Mouse (Mus musculus) liver, embryonic 11.5 days (tissue): Measurements from ENCODE around the gene Hes5. TPM values are rescaled to one million over a fixed set of nuclear protein-coding genes. Genes with fewer than 3 reads are reported as not detected.
A peak's percentile ranks its signal among the peaks of the same experiment; 100 is the strongest.

Experiments
- ATAC-seq: fragments of 200-750 bp; cut with Nextera tagmentation; replicated peaks from 2 replicates; pipeline ENCODE4 v1.8.0; 2017; ENCODE audit warnings: moderate number of reproducible peaks, mild to moderate bottlenecking, moderate TSS enrichment, moderate library complexity; ENCODE audit not compliant: low FRiP score
- DNase-seq: peaks from one replicate; pipeline ENCODE4 v3.0.0-alpha.2; 2017; ENCODE audit warnings: low spot score
- H3K27ac ChIP-seq: fragments of 300-500 bp; sonication (generic); 2 replicates; pipeline ENCODE4 v1.5.1; 2014; ENCODE audit warnings: mild to moderate bottlenecking, low read depth, low read length, control low read depth
- H3K27me3 ChIP-seq: fragments of 300-500 bp; sonication (generic); replicated peaks from 2 replicates; pipeline ENCODE4 v1.6.1; 2014; ENCODE audit warnings: low read length, mixed read lengths; ENCODE audit not compliant: control insufficient read depth, insufficient read depth
- H3K36me3 ChIP-seq: fragments of 300-500 bp; sonication (generic); 2 replicates; pipeline ENCODE4 v1.6.1; 2014; ENCODE audit warnings: mild to moderate bottlenecking, low read length, moderate library complexity, mixed read lengths; ENCODE audit not compliant: control insufficient read depth, insufficient read depth
- H3K4me1 ChIP-seq: fragments of 300-500 bp; sonication (generic); replicated peaks from 2 replicates; pipeline ENCODE4 v1.6.1; 2014; ENCODE audit warnings: low read length, mixed read lengths; ENCODE audit not compliant: control insufficient read depth, insufficient read depth
- H3K4me2 ChIP-seq: fragments of 300-500 bp; sonication (generic); 2 replicates; pipeline ENCODE4 v1.6.1; 2014; ENCODE audit warnings: mild to moderate bottlenecking, control low read depth, moderate library complexity
- H3K4me3 ChIP-seq: fragments of 300-500 bp; sonication (generic); 2 replicates; pipeline ENCODE4 v1.5.1; 2014; ENCODE audit warnings: low read depth, low read length, control low read depth
- H3K9ac ChIP-seq: fragments of 300-500 bp; sonication (generic); 2 replicates; pipeline ENCODE4 v1.6.1; 2014; ENCODE audit warnings: low read depth, low read length, control low read depth
- H3K9me3 ChIP-seq: fragments of 300-500 bp; sonication (generic); 2 replicates; pipeline ENCODE4 v1.6.1; 2016; ENCODE audit warnings: low read length, inconsistent platforms, mixed read lengths; ENCODE audit not compliant: control insufficient read depth
- WGBS: fragments of 180-500 bp; shearing (Covaris S2); extraction: QIAGEN DNeasy Blood & Tissue Kit; methylation state at CpG from one replicate; pipeline ENCODE4 v1.1.7; 2014; 5-methylcytosine and 5-hydroxymethylcytosine counted together
- polyA plus RNA-seq: library from polyadenylated mRNA; unstranded; fragments of >200 nt; fragmentation: Nextera tagmentation; extraction: Ambion mirVana; gene quantifications from 2 replicates; pipeline ENCODE4 v1.2.1, GENCODE M21; 2014

Gene Hes5
- polyA plus RNA-seq, 1 experiment from 2014 or later: 0.63 TPM

DNA sequence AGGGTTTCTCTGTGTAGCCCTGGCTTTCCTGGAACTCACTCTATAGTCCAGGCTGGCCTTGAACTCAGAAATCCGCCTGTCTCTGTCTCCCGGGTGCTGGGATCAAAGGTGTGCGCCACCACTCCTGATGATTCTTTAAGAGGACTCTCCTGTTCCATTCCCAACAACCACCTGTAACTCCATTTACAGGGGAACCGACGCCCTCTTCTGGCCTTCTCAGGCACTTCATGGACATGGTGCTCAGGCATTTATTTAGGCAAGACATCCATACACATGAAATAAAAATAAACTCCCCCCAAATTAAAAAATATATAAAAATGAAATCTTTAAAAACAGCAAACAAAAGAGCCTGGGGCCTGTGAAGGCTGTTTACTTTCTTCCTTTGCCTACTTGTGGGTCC lies 6.5 kb downstream of the Hes5 start:
- Histone ChIP-seq H3K9me3 (no peaks in the 10 kb centered on the region), H3K27ac (no peak overlapping the region), H3K4me2 (no peak overlapping the region), H3K9ac (no peak overlapping the region), H3K4me3 (no peak overlapping the region), H3K36me3 (peaks cover 37% of the 10 kb centered on the region), H3K27me3 (peaks cover 14% of the 10 kb centered on the region), H3K4me1 (peaks cover 20% of the 10 kb centered on the region)
- 61% methylated on average over 5 of the region's 5 CpGs for WGBS
- DNase-seq: no peak
- ATAC-seq: no peak

DNA sequence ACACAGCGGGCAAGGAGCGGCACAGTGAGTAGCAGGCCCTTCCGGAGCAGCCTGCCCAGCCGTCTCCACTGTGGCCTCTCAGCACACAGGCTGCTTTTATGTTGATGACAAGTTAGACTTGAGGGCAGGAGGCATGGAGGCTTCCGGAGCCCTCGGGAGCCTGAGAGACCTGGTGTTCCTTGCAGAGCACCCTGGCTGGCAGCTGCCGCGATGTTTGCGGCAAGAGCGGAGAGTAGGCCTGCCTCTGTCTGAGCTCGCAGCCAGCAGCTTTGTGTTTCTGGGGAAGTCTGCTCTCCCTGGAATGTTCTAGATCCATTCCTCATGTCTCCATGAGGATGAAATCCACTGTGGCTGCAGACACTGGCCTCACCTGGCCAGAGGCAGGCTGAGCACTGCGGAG lies 11.8 kb downstream of the Hes5 start:
- ATAC-seq: no peak
- no peak overlapping the region; the same call in 1 of the 2 replicates for H3K4me3 ChIP-seq
- no peaks in the 10 kb centered on the region for H3K9me3 ChIP-seq
- no peaks in the 10 kb centered on the region for H3K27me3 ChIP-seq
- DNase-seq: no peak
- H3K4me2 ChIP-seq: no peak overlapping the region
- peaks cover 82% of the 10 kb centered on the region for H3K36me3 ChIP-seq
- 94% methylated on average over 12 of the region's 12 CpGs for WGBS
- no peaks in the 10 kb centered on the region for H3K4me1 ChIP-seq
- H3K27ac ChIP-seq: no peak overlapping the region
- H3K9ac ChIP-seq: no peak overlapping the region

DNA sequence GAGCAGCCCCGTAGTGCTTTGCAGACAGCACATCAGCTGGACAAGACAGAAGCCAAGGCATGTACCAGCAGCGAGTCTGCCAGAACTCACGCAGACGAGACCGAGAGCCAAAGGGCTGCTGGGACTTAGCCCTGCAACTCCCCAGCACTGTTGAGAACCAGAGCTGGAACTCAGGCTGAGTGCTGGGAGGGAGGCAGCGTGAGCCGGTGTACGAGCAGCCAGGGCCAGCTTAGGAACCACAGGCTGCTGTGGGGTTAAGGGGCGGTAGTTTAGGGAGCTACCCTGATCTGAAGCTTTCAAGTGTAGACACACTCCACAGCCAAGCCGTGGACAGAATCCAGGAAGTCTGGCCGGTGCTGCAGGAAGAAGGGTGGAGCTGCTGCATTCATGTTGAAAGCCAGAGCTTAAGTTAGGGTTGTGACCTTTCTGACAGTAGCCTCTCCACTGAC lies 13.5 kb downstream of the Hes5 start:
- Histone ChIP-seq H3K4me2 (no peak overlapping the region), H3K9me3 (no peaks in the 10 kb centered on the region), H3K4me1 (no peaks in the 10 kb centered on the region), H3K9ac (no peak overlapping the region), H3K27me3 (no peaks in the 10 kb centered on the region), H3K36me3 (peaks cover 94% of the 10 kb centered on the region), H3K27ac (no peak overlapping the region), H3K4me3 (no peak overlapping the region)
- no peak for ATAC-seq
- WGBS: 89% methylated on average over 11 of the region's 11 CpGs
- DNase-seq: no peak

DNA sequence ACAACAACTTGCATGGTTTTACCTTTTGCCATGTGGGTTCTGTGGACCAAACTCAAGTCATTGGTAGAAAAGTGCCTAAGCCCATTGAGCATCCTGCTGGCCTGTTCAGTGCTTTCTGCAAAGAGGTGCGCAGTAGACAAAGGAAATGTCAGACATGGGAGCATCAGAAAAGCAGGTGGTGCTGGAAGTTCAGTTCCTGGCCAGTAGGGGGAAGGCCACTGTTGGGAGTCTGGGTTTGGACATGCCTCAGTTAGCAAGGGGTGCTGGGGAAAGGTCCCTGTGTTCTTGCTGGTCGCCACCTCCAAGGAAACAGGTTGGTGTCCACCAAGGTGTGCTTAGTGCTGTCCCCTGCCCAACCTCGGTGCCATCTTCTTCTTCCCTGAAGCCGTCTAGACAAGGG lies 19.4 kb downstream of the Hes5 start:
- Histone ChIP-seq H3K9ac (no peak overlapping the region), H3K9me3 (no peaks in the 10 kb centered on the region), H3K4me1 (peaks cover 17% of the 10 kb centered on the region), H3K36me3 (peaks cover 51% of the 10 kb centered on the region), H3K4me2 (no peak overlapping the region), H3K27ac (no peak overlapping the region), H3K27me3 (no peaks in the 10 kb centered on the region; the same call in 1 of the 2 replicates), H3K4me3 (no peak overlapping the region)
- 92% methylated on average over 4 of the region's 4 CpGs for WGBS
- DNase-seq: no peak
- no peak for ATAC-seq

DNA sequence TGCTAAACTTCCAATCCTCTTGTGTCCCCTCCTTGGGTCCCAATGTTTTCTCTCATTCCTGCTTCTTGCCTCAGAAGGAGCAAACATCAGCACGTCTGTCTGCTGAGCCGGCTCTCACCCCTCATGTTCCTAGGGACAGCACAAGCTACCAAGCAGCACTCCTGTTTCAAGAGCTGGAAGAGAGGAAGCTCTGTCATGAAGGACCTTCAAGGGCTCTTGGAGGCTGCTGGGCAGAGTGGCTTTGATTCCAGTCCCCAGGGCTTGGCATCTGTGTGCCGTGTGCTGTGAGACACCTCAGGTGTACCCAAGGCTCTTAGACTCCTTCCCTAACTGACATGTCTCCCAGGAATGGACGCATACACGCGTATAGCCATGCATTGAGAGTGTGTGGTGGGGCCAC lies 20.4 kb downstream of the Hes5 start:
- no peak for DNase-seq

DNA sequence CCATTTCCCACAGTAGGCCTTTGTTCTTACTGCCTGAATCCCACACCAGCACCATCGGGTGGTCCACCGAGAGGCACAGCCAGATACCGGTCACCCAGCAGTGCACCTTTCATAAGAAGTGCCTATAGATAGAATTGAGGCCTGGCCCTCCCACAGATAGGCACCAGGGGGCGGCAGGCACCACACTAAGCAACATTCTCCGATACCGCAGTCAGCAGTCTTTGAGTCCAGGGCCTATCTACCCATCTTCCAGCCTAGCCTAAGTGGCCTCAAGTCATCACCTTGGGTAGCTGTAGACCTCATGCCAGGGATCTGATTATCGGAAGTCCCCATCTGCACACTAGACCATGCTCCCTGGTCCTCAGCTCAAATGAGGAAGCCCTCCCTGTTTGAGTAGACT lies 20.8 kb downstream of the Hes5 start:
- WGBS: 42% methylated on average over 7 of the region's 7 CpGs
- peak overlapping the region; percentile 0; the same call in 1 of the 2 replicates for H3K27ac ChIP-seq
- DNase-seq (peak; percentile 71), ATAC-seq (peak; percentile 53)
- H3K9me3 ChIP-seq: no peaks in the 10 kb centered on the region
- H3K4me3 ChIP-seq: no peak overlapping the region
- peaks cover 23% of the 10 kb centered on the region for H3K4me1 ChIP-seq
- no peaks in the 10 kb centered on the region; the same call in 1 of the 2 replicates for H3K27me3 ChIP-seq
- no peak overlapping the region for H3K4me2 ChIP-seq
- H3K36me3 ChIP-seq: peaks cover 39% of the 10 kb centered on the region
- H3K9ac ChIP-seq: peak overlapping the region; percentile 30; the same call in 1 of the 2 replicates

More for the DNA sequence above, 20.4 kb downstream of the Hes5 start:
- Histone ChIP-seq H3K27ac (0 out of 2 replicates have a peak overlapping the region, but pooled peaks have one; percentile 0), H3K4me3 (no peak overlapping the region), H3K36me3 (peaks cover 43% of the 10 kb centered on the region), H3K9ac (no peak overlapping the region), H3K27me3 (no peaks in the 10 kb centered on the region; the same call in 1 of the 2 replicates), H3K4me2 (no peak overlapping the region), H3K4me1 (peaks cover 19% of the 10 kb centered on the region), H3K9me3 (no peaks in the 10 kb centered on the region)
- peak; percentile 14; the same call in 1 of the 2 replicates for ATAC-seq
- 86% methylated on average over 6 of the region's 6 CpGs for WGBS

DNA sequence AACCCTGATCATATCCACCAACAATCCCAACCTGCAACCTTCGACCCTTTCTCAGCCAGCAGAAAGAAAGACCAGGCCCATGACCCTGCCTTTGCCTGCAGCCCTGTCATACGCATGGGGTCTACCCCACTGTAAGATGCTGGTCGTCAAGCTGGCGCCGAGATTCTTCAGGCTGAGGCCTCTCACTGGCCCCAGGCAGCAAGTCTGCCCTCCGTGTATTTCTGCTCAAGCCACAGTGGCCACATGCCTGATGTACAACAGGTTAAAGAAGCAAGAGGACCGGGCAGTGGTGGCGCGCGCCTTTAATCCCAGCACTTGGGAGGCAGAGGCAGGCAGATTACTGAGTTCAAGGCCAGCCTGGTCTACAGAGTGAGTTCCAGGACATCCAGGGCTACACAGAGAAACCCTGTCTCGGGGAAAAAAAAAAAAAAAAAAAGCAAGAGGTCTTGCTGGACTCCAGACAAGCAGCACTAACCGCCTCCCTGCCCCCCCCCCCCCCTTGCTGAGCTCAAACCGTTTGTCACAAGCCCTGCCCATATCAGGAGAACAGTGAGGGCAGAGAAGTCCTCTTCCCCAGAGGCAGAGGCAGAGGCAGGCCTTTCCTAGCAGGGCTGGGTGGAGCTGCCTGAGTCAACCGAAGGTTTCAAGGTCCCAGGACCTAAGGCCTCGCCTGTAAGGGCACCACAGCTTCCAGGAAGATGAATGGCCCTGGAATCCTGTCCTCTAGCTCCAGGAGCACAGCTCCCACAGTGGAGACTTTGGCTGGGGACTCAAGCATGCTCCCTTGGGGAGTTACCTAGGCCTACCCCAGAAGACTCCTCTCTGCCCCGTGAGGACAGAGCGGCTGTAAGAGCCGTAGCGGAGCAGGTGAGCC lies 21.8 kb downstream of the Hes5 start:
- ATAC-seq (no peak; the same call in 1 of the 2 replicates), DNase-seq (no peak)
- Histone ChIP-seq H3K27ac (peak overlapping the region; percentile 52; the same call in 1 of the 2 replicates), H3K4me1 (peaks cover 23% of the 10 kb centered on the region), H3K27me3 (no peaks in the 10 kb centered on the region; the same call in 1 of the 2 replicates), H3K9me3 (no peaks in the 10 kb centered on the region), H3K36me3 (peaks cover 31% of the 10 kb centered on the region), H3K4me2 (no peak overlapping the region), H3K4me3 (no peak overlapping the region), H3K9ac (peak overlapping the region; percentile 30; the same call in 1 of the 2 replicates)
- WGBS: 75% methylated on average over 18 of the region's 19 CpGs

DNA sequence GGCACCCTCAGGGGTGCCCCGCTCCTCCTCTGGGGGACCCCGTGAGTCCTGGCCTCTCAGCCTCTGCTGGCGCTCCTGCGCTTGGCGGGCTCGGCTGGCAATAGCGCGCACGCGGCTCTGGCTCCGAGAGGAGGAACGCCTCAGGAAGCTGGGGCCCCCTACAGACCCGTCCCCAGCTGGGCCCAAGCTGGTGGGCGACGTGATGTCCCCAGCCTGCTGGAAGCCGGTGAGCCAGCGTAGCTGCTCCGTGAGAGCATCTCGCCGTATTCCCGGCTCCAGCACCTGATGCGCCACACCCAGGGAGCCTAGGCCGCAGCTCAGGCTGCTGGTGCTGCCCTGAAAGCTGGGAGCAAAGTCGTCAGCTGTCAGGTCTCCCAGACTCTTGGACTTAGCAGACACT lies 23.0 kb downstream of the Hes5 start:
- 28% methylated on average over 24 of the region's 24 CpGs for WGBS
- no peak overlapping the region for H3K9ac ChIP-seq
- peak overlapping the region; percentile 4; the same call in 1 of the 2 replicates for H3K4me2 ChIP-seq
- no peak for ATAC-seq
- H3K4me1 ChIP-seq: peaks cover 23% of the 10 kb centered on the region
- no peak overlapping the region for H3K4me3 ChIP-seq
- no peaks in the 10 kb centered on the region; the same call in 1 of the 2 replicates for H3K27me3 ChIP-seq
- H3K27ac ChIP-seq: no peak overlapping the region
- H3K36me3 ChIP-seq: peaks cover 18% of the 10 kb centered on the region
- no peaks in the 10 kb centered on the region for H3K9me3 ChIP-seq
- DNase-seq: no peak
